ENCODE assay signal across 9 mouse cellular contexts in the genomic region with DNA sequence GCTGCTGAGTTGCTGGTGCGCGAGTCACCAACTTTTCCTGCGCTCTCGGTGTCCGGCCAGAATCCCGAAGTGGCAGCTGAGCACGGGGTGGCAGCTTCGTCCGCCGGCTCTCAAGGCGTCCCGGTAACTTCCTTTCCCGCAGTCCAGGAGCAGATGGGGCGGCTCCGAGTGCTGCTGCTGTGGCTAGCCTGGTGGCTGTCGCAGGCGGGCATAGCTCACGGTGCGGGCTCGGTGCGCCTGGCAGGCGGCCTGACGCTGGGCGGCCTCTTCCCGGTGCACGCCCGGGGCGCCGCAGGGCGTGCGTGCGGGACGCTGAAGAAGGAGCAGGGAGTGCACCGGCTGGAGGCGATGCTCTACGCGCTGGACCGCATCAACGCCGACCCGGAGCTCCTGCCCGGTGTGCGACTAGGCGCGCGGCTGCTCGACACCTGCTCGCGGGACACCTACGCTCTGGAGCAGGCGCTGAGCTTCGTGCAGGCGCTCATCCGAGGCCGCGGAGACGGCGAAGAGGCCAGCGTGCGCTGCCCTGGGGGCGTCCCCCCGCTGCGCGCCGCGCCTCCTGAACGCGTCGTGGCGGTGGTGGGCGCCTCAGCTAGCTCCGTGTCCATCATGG. TPM values are rescaled to one million over a fixed set of nuclear protein-coding genes. Genes with fewer than 3 reads are reported as not detected.
DNase-seq lines count a peak whose midpoint lies in the region; ATAC-seq lines count a peak whose summit lies in the region.
"Had no signal": no experiment of that assay in that cellular context is flagged by ENCODE, and none has a peak within 500 bp of the region (broad histone marks: within the 10 kb centered on the region; RNA-seq: fewer than 3 reads in every experiment).

No protein-coding gene starts in this region.

- DNase-seq in left cerebral cortex, adult 18-20 months (ENCODE audit: low spot score in 2 of 2): peak; percentile 6 to 17
- no peak for DNase-seq in left cerebral cortex, adult 11 months (ENCODE audit: low spot score)
- peak; percentile 46 for DNase-seq in ZHBTc4 (ENCODE audit: low read depth, low spot score)
- peak; percentile 2 to 44 for DNase-seq in kidney, postnatal 36 days
- DNase-seq in cerebellum, adult 9-10 months: no peak
- DNase-seq in left cerebral cortex, adult 9 months (ENCODE audit: low spot score in 2 of 2): no peak

- H3K4me3 ChIP-seq in forebrain, embryonic 15.5 days: peak overlapping the region; percentile 41
- peak overlapping the region; percentile 39 for H3K4me3 ChIP-seq in neural tube, embryonic 12.5 days
- H3K4me3 ChIP-seq: myocyte had no signal

- WGBS in forebrain, embryonic 15.5 days: under 1% methylated on average over 72 of the region's 72 CpGs
- WGBS in neural tube, embryonic 12.5 days: under 1% methylated on average over 72 of the region's 72 CpGs

- peak; percentile 19; the same call in 1 of the 2 replicates for ATAC-seq in forebrain, embryonic 15.5 days (replicated peaks)
- ATAC-seq in neural tube, embryonic 12.5 days (ENCODE audit: low FRiP score, low read depth): 0 out of 2 replicates have a peak, but pooled peaks have one; percentile 44

- peak overlapping the region; percentile 41 for H3K9ac ChIP-seq in forebrain, embryonic 15.5 days (replicated peaks)
- peak overlapping the region; percentile 44; the same call in 1 of the 2 replicates for H3K9ac ChIP-seq in neural tube, embryonic 12.5 days

- no peak overlapping the region for H3K27ac ChIP-seq in forebrain, embryonic 15.5 days (replicated peaks)
- no peak overlapping the region for H3K27ac ChIP-seq in neural tube, embryonic 12.5 days

- peak overlapping the region; percentile 88 for H3K4me2 ChIP-seq in forebrain, embryonic 15.5 days (replicated peaks)
- H3K4me2 ChIP-seq in neural tube, embryonic 12.5 days (replicated peaks): peak overlapping the region; percentile 84

- H3K9me3 ChIP-seq in forebrain, embryonic 15.5 days: no peaks in the 10 kb centered on the region
- no peaks in the 10 kb centered on the region for H3K9me3 ChIP-seq in neural tube, embryonic 12.5 days

- H3K36me3 ChIP-seq in forebrain, embryonic 15.5 days: no peaks in the 10 kb centered on the region
- H3K36me3 ChIP-seq in neural tube, embryonic 12.5 days: no peaks in the 10 kb centered on the region

- peaks cover 49% of the 10 kb centered on the region for H3K27me3 ChIP-seq in forebrain, embryonic 15.5 days
- peaks cover 58% of the 10 kb centered on the region for H3K27me3 ChIP-seq in neural tube, embryonic 12.5 days (replicated peaks)

- H3K4me1 ChIP-seq in forebrain, embryonic 15.5 days: peaks cover 13% of the 10 kb centered on the region
- H3K4me1 ChIP-seq in neural tube, embryonic 12.5 days: peaks cover 13% of the 10 kb centered on the region

RNA-seq across cellular contexts. Expression of a gene that starts 0.6 kb away (rescaled TPM):
- total RNA-seq in left cerebral cortex, adult 18-20 months (2021): not detected
- polyA plus RNA-seq in forebrain, embryonic 15.5 days (2015; fragmentation: Nextera tagmentation; extraction: Ambion mirVana): not detected in 2 replicates
- 0.08 TPM in 1 of 2 replicates, not detected in the other for polyA plus RNA-seq in neural tube, embryonic 12.5 days (2016; fragmentation: Nextera tagmentation; extraction: Ambion mirVana)
- polyA plus RNA-seq: myocyte had no signal

RNA-seq across cellular contexts. Expression of a gene that starts 9.7 kb away (rescaled TPM):
- total RNA-seq in left cerebral cortex, adult 18-20 months (2021): 1 to 10 TPM; 2.5 to 3.1 TPM
- 2.1 and 2.5 TPM in 2 replicates for polyA plus RNA-seq in forebrain, embryonic 15.5 days (2015; fragmentation: Nextera tagmentation; extraction: Ambion mirVana)
- 1.1 and 1.5 TPM in 2 replicates for polyA plus RNA-seq in neural tube, embryonic 12.5 days (2016; fragmentation: Nextera tagmentation; extraction: Ambion mirVana)
- polyA plus RNA-seq: myocyte had no signal

RNA-seq across cellular contexts. Expression of a gene that starts 23.6 kb away (rescaled TPM):
- total RNA-seq in left cerebral cortex, adult 18-20 months (2021): 10 to 100 TPM; 45.4 to 47.2 TPM
- 62.6 and 65.0 TPM in 2 replicates for polyA plus RNA-seq in forebrain, embryonic 15.5 days (2015; fragmentation: Nextera tagmentation; extraction: Ambion mirVana)
- polyA plus RNA-seq in neural tube, embryonic 12.5 days (2016; fragmentation: Nextera tagmentation; extraction: Ambion mirVana): 47.3 and 49.8 TPM in 2 replicates

RNA-seq across cellular contexts. Expression of a gene that starts 36.4 kb away (rescaled TPM):
- 1 to 10 TPM; 5.4 to 5.6 TPM for total RNA-seq in left cerebral cortex, adult 18-20 months (2021)
- 15.5 and 15.9 TPM in 2 replicates for polyA plus RNA-seq in forebrain, embryonic 15.5 days (2015; fragmentation: Nextera tagmentation; extraction: Ambion mirVana)
- polyA plus RNA-seq in neural tube, embryonic 12.5 days (2016; fragmentation: Nextera tagmentation; extraction: Ambion mirVana): 12.3 and 14.7 TPM in 2 replicates

Comparison
In these comparisons a context has a peak if more than half of its experiments do, and no peak if none do; other contexts are left out.
1. DNase-seq: peak in left cerebral cortex, adult 18-20 months (2 of 2), ZHBTc4 (single experiment) and kidney, postnatal 36 days (2 of 2); none in left cerebral cortex, adult 11 months (single experiment), cerebellum, adult 9-10 months (single experiment) and left cerebral cortex, adult 9 months (0 of 2).